Mouse (Mus musculus): ENCODE measurements around the gene Tmem221.

The Tmem221 gene

DNA sequence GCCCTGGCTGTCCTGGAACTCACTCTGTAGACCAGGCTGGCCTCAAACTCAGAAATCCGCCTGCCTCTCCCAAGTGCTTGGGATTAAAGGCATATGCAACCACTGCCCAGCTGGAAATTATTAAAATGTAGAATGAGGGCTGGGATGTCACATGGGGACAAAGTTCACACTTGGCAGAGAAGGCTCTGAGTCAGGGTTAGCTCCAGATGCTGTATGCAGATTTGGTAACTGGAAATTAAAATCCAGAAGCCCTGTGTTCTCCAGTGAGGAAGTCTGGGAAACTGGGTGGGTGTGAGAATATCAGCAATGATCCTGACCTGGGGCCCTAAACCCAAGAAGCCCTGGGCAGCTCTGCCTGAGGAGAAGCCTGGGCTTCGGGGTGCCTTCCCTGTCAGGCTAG is 49.4 kb downstream of the Tmem221 start:
- DNase-seq (ENCODE audit: low spot score): no peak

DNA sequence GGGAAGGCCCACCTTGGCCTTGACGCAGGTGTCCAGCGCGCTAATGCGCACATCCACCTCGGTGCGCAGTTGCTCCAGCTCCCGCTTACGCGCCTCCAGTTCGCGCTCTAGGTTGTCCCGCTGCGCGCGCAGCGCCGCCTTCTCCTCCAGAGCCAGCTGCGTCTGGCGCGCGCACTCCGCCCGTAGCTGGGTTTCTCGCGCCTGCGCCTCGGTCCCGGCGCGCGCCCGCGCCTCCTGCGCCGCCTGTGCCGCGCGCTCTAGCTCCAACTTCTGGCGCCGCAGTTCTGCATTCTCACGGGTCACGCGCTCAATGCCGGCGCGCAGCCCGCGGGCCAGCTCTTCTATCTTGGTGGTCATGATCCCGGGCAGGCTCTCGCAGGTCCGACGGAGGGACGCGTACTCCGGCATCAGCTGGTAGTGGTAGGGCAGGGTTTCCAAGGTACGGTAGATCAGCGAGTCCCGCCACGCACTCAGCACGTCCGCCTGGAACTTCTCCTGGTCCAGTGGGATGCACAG is 51.0 kb downstream of the Tmem221 start:
- DNase-seq (ENCODE audit: low spot score): peak; percentile 82

DNA sequence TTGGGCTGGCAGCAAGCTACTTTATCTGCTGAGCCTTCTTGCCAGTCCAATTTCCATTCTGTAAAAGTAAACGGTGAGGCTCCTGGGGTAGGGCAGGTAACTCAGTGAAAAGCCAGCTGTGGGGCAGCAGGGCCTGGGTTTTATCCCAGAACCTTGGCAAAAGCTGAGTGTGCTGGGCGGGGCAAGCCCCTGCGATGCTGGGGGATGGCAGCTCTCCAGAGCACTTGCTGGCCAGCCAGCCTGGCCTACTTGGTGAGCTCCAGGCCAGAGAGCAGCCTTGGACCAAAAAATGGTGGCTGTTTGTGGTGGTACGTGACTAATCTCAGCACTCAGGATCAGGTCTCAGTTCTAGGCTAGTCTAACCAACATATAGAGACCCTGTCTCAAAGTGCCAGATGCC is 52.7 kb downstream of the Tmem221 start:
- DNase-seq (ENCODE audit: low spot score): peak; percentile 48

DNA sequence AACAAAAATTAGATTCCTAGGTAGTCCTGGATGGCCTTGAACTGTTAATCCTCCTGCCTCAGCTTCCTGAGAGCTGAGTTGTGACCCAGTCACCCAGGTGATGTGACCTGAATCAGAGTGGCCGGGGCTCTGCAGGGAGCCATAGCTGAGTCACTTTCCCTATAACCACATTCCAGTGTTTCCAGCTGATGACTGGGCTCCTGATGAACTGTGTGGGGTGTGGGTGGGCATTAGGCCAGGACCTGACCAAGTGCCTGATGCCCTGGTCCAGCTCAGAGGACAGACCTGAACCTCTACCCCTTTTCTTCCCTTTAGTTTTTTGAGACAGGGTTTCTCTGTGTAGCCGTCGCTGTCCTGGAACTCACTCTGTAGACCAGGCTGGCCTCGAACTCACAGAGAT is 53.3 kb downstream of the Tmem221 start:
- no peak for DNase-seq (ENCODE audit: low spot score)

DNA sequence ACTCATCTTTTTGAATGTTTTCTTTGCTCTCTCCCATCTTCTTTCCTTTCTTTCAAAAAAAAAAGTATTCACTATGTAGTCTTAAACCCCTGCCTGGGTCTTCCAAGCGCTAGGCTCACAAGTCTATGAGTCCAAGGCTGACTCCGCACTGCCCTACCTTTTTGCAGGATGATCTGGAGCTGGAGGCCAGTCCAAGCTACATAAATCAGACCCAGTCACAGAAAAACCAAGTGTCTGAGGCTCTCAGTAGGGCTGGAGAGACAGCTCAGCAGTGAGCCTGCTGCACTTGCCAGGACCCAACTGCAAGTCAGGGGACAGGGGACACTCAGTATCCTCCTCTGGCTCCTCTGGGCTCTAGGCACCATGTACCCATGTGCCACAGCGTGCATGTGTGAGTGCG is 54.3 kb downstream of the Tmem221 start:
- no peak for DNase-seq (ENCODE audit: low spot score)
